Mouse (Mus musculus) hindbrain, embryonic 14.5 days (tissue): Measurements from ENCODE around the gene Zfp827. TPM values are rescaled to one million over a fixed set of nuclear protein-coding genes. Genes with fewer than 3 reads are reported as not detected.
A peak's percentile ranks its signal among the peaks of the same experiment; 100 is the strongest.

Experiments used
- ATAC-seq: fragments of 200-750 bp; cut with Nextera tagmentation; 2 replicates; pipeline ENCODE4 v1.8.0; 2017; ENCODE audit warnings: moderate number of reproducible peaks, mild to moderate bottlenecking, moderate TSS enrichment, moderate library complexity; ENCODE audit not compliant: low FRiP score
- DNase-seq: peaks from one replicate; pipeline ENCODE4 v3.0.0-alpha.2; 2015; ENCODE audit warnings: low spot score
- H3K27ac ChIP-seq: fragments of 300-500 bp; sonication (generic); 2 replicates; pipeline ENCODE4 v1.5.1; 2014; ENCODE audit warnings: mild to moderate bottlenecking, moderate library complexity
- H3K27me3 ChIP-seq: fragments of 300-500 bp; sonication (generic); 2 replicates; pipeline ENCODE4 v1.6.1; 2014; ENCODE audit warnings: mild to moderate bottlenecking, low read length, mixed read lengths; ENCODE audit not compliant: control insufficient read depth, insufficient read depth
- H3K36me3 ChIP-seq: fragments of 300-500 bp; sonication (generic); replicated peaks from 2 replicates; pipeline ENCODE4 v1.6.1; 2014; ENCODE audit not compliant: control insufficient read depth, insufficient read depth
- H3K4me1 ChIP-seq: fragments of 300-500 bp; sonication (generic); replicated peaks from 2 replicates; pipeline ENCODE4 v1.6.1; 2014; ENCODE audit warnings: antibody characterized with exemption, low read length, mixed read lengths; ENCODE audit not compliant: control insufficient read depth, insufficient read depth
- H3K4me2 ChIP-seq: fragments of 300-500 bp; sonication (generic); replicated peaks from 2 replicates; pipeline ENCODE4 v1.6.1; 2014; ENCODE audit warnings: mild to moderate bottlenecking, moderate library complexity
- H3K4me3 ChIP-seq: fragments of 300-500 bp; sonication (generic); replicated peaks from 2 replicates; pipeline ENCODE4 v1.5.1; 2014; ENCODE audit warnings: mild to moderate bottlenecking, low read length
- H3K9ac ChIP-seq: fragments of 300-500 bp; sonication (generic); 2 replicates; pipeline ENCODE4 v1.6.1; 2014
- H3K9me3 ChIP-seq: fragments of 300-500 bp; sonication (generic); 2 replicates; pipeline ENCODE4 v1.6.1; 2016; ENCODE audit warnings: low read length; ENCODE audit not compliant: control insufficient read depth
- WGBS: fragments of 180-500 bp; shearing (Covaris S2); extraction: QIAGEN DNeasy Blood & Tissue Kit; methylation state at CpG from one replicate; pipeline ENCODE4 v1.1.7; 2014; 5-methylcytosine and 5-hydroxymethylcytosine counted together
- polyA plus RNA-seq: library from polyadenylated mRNA; unstranded; fragments of >200 nt; fragmentation: Nextera tagmentation; extraction: Ambion mirVana; gene quantifications from 2 replicates; pipeline ENCODE4 v1.2.1, GENCODE M21; 2014

Gene Zfp827
- polyA plus RNA-seq, 1 experiment from 2014 or later, result 15.5 TPM

DNA sequence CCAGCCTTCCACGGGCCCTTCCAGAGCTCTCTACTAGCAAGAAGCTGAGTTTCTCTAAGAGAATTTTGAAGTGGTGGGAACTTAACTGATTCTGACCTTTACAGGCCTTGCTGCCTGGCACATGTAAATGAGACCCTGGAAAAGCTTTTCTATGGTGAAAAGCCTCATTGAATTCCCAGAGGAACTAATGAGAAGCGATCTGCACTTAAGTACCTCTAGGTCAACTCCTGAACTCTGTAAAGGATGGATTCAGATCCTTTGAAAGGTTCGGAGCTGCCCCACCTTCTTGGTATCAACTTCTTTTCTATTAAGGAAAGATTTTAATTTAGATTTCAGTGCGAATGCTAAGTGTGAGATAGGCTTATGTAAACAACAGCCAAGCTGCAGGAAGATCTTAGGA, 147.8 kb downstream of the Zfp827 start:
- no peak overlapping the region for H3K4me2 ChIP-seq
- H3K27me3 ChIP-seq, result no peaks in the 10 kb centered on the region
- ATAC-seq, result no peak
- 64% methylated on average over 4 of the region's 4 CpGs for WGBS
- no peaks in the 10 kb centered on the region for H3K9me3 ChIP-seq
- H3K4me3 ChIP-seq, result no peak overlapping the region
- no peak overlapping the region for H3K9ac ChIP-seq
- H3K4me1 ChIP-seq, result no peaks in the 10 kb centered on the region; the same call in 1 of the 2 replicates
- peaks cover 48% of the 10 kb centered on the region for H3K36me3 ChIP-seq
- no peak for DNase-seq
- no peak overlapping the region for H3K27ac ChIP-seq

DNA sequence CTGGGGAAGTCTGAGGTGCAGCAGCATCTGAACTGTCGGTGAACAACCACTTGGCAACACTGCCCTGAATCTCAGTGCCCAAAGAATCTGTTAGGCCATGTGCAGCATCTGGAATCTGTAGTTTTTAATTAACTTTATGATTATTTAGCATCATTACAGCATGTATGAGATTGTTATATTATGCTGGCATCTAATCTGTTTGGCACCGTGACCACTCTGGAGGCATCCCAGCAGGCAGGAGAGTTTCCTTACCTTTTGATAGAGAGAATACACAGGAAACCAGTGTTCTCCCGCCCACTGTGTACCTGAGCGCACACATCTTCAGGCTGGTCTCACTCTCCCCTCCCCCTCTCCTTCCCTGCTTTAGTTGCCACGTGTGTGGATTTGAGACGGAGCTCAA, 151.4 kb downstream of the Zfp827 start:
- no peaks in the 10 kb centered on the region for H3K4me1 ChIP-seq
- H3K9me3 ChIP-seq, result no peaks in the 10 kb centered on the region
- H3K36me3 ChIP-seq, result peaks cover 75% of the 10 kb centered on the region
- no peak overlapping the region for H3K4me3 ChIP-seq
- no peak overlapping the region for H3K27ac ChIP-seq
- H3K27me3 ChIP-seq, result no peaks in the 10 kb centered on the region
- WGBS, result 77% methylated on average over 6 of the region's 6 CpGs
- DNase-seq (no peak), ATAC-seq (peak; percentile 44; the same call in 1 of the 2 replicates)
- no peak overlapping the region for H3K4me2 ChIP-seq
- H3K9ac ChIP-seq, result no peak overlapping the region

DNA sequence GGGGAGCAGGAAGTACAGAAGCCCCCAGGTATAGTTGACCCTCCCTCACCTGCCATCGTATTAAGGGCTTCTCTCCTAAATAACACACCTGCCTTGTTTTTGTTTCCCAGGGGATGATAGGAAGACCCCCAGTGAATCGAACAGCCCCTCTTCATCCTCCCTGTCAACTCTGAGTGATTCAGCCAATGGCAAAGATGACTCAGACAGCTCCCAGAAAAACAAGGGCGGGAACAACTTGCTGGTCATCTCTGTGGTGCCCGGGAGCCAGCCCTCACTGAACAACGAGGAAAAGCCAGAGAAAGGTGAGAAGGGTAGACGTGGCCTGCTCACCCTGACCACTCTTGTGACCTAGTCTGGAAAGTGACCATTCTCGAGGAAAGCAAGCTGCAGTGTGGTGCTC, 157.3 kb downstream of the Zfp827 start:
- Histone ChIP-seq H3K27me3 (no peaks in the 10 kb centered on the region), H3K9me3 (no peaks in the 10 kb centered on the region), H3K27ac (no peak overlapping the region), H3K4me2 (no peak overlapping the region), H3K4me1 (no peaks in the 10 kb centered on the region), H3K36me3 (peaks cover 84% of the 10 kb centered on the region), H3K4me3 (no peak overlapping the region), H3K9ac (no peak overlapping the region)
- 92% methylated on average over 7 of the region's 7 CpGs for WGBS
- DNase-seq (no peak), ATAC-seq (no peak)

DNA sequence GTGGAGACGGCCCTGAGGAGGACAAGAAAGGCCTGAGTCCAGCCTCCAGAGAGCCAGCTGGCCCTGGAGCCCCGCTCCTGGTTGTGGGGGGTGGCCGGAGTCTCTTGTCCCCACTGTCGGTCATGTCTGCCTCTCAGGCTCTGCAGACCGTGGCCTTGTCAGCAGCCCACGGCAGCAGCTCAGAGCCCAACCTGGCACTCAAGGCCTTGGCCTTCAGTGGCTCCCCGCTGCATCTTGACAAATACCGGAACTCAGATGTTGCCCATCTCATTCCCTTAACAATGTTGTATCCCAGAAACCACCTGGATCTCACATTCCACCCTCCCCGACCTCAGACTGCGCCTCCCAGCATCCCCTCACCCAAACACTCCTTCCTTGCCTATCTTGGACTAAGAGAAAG, 161.8 kb downstream of the Zfp827 start:
- no peak overlapping the region for H3K4me2 ChIP-seq

DNA sequence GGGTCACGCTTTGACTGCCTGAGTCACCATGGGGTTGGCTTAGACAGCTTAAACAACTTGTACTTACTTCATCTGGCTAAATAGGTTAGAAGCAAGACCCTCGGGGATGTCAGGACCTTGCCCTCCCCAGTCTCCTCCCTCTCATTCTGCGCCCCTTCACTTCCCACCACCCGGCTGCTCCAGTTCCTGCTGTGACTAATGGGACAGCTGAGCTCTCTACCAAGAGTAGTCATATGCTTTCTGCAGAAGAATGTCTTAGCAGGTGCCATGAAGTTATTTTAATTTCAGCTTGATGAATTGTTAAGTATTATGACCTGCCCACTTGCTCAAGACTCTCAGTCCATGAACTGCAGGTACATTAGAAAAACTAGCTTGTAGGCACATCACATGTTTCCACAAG, 168.2 kb downstream of the Zfp827 start:
- WGBS, result 58% methylated on average over 4 of the region's 4 CpGs
- ATAC-seq, result no peak
- no peak overlapping the region for H3K4me2 ChIP-seq

More for the DNA sequence above, 161.8 kb downstream of the Zfp827 start:
- Histone ChIP-seq H3K4me3 (no peak overlapping the region), H3K4me1 (no peaks in the 10 kb centered on the region), H3K27ac (no peak overlapping the region), H3K9ac (no peak overlapping the region), H3K36me3 (peaks cover 68% of the 10 kb centered on the region), H3K9me3 (no peaks in the 10 kb centered on the region), H3K27me3 (no peaks in the 10 kb centered on the region)
- WGBS, result 94% methylated on average over 10 of the region's 10 CpGs
- ATAC-seq (no peak), DNase-seq (no peak)

DNA sequence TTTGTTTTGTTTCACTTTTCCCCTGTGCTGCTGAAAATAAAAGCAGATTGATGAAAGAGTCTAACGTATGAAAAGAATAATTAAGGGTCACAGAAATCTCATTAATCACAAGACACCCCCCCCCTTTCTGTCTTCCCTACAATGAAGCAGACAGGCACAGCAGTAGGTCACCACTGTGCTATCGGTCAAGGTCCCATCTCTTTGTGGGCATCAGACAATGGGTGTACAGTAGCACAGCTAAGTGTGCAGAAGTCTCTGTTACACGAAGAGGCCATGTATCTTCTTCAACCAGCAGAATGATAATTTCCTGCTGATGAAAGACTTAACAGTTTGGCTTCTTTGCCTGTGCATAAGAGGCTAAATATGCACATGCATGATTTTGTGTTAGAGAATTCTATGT, 170.4 kb downstream of the Zfp827 start:
- WGBS, result 18% methylated on average over 3 of the region's 3 CpGs
- DNase-seq, result no peak
- H3K27ac ChIP-seq, result no peak overlapping the region
- H3K36me3 ChIP-seq, result no peaks in the 10 kb centered on the region
- H3K9ac ChIP-seq, result no peak overlapping the region
- H3K27me3 ChIP-seq, result no peaks in the 10 kb centered on the region
- no peak for ATAC-seq
- no peak overlapping the region for H3K4me3 ChIP-seq
- no peak overlapping the region for H3K4me2 ChIP-seq
- no peaks in the 10 kb centered on the region for H3K9me3 ChIP-seq
- H3K4me1 ChIP-seq, result no peaks in the 10 kb centered on the region; the same call in 1 of the 2 replicates

More for the DNA sequence above, 168.2 kb downstream of the Zfp827 start:
- DNase-seq, result no peak
- no peak overlapping the region for H3K4me3 ChIP-seq
- H3K9ac ChIP-seq, result no peak overlapping the region
- no peaks in the 10 kb centered on the region for H3K9me3 ChIP-seq
- H3K27ac ChIP-seq, result no peak overlapping the region
- no peaks in the 10 kb centered on the region for H3K27me3 ChIP-seq
- peaks cover 10% of the 10 kb centered on the region for H3K36me3 ChIP-seq
- no peaks in the 10 kb centered on the region; the same call in 1 of the 2 replicates for H3K4me1 ChIP-seq

DNA sequence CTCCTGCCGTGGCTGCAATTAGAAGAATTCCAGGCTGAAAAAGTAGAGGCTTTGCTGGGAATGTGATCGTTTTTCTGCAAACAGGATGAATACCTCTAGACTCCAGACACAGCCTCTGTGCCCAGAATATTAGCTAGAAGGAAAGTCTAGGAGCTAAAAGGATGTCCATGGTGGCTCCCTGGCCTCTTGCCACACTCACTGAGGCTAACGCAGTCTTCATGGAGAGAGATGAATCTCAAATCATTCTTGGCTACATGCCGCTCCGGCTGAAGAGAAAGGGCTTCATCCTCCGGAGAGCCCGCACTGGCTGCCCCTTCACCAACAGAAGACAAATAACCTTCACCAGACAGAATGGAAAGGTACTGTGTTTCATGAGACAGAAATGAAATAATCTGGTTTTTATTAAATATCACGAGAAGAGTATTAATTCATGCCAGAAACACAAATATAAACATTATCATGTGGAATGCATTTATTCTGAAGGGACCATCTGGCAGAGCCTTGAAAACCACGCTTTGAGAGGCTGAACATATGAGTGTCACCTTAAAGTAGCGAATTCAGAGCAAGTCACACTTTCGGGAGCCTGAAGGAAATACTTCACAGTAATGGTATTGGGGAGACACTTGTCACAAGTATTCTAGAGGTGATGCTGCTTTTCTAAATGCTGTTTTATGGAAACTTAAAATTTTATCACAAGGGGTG, 173.4 kb downstream of the Zfp827 start:
- Histone ChIP-seq H3K27me3 (no peaks in the 10 kb centered on the region), H3K4me3 (no peak overlapping the region), H3K9me3 (no peaks in the 10 kb centered on the region), H3K27ac (no peak overlapping the region), H3K9ac (no peak overlapping the region), H3K4me2 (no peak overlapping the region), H3K4me1 (no peaks in the 10 kb centered on the region; the same call in 1 of the 2 replicates), H3K36me3 (no peaks in the 10 kb centered on the region)
- WGBS, result 69% methylated on average over 11 of the region's 11 CpGs
- ATAC-seq (no peak), DNase-seq (no peak)

DNA sequence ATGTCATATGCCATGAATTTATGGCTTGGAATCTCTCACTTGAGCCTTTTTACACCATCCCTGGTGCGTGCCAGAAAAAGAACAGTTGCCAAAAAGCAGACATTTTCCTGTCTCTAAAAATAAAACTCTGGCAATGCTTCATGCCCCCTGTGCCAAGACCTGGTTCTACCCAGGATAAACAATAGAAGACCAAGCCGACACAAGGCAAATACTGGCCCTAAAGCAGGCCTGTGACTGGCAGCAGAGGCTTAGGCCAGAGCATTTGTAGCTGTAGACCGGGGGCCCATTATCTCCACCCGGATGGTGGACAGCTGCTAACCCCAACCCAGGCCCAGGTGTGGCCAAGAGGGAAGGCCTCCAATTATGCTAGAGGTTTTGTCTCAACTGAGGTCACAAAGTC, 178.7 kb downstream of the Zfp827 start:
- Histone ChIP-seq H3K27me3 (no peaks in the 10 kb centered on the region), H3K4me1 (peaks cover 22% of the 10 kb centered on the region), H3K27ac (no peak overlapping the region), H3K9ac (no peak overlapping the region), H3K36me3 (no peaks in the 10 kb centered on the region), H3K4me2 (no peak overlapping the region), H3K9me3 (no peaks in the 10 kb centered on the region), H3K4me3 (no peak overlapping the region)
- WGBS, result 56% methylated on average over 4 of the region's 4 CpGs
- DNase-seq (no peak), ATAC-seq (no peak)

DNA sequence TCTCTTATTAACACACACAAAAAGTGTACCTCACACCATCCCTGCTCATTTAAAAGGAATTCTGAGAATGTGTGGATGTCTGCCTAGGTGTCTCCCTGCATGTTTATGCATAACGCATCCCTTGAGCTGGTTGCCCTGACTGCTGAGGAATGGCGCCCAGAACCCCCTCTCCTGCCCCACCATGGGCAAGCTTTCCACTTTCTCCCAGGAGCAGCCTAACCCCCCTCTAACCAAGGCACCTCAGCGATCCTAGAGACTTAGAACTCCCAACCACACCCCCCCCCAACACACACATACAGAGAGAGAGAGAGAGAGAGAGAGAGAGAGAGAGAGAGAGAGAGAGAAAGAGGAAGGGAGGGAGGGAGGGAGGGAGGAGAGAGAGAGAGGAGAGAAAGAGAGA, 179.9 kb downstream of the Zfp827 start:
- DNase-seq, result no peak
- WGBS, result 56% methylated on average over 3 of the region's 3 CpGs

More for the DNA sequence above, 179.9 kb downstream of the Zfp827 start:
- no peak overlapping the region for H3K4me3 ChIP-seq
- peaks cover 22% of the 10 kb centered on the region for H3K4me1 ChIP-seq
- H3K36me3 ChIP-seq, result no peaks in the 10 kb centered on the region
- H3K27me3 ChIP-seq, result no peaks in the 10 kb centered on the region
- H3K27ac ChIP-seq, result no peak overlapping the region
- H3K9ac ChIP-seq, result no peak overlapping the region
- ATAC-seq, result no peak
- H3K9me3 ChIP-seq, result no peaks in the 10 kb centered on the region
- H3K4me2 ChIP-seq, result no peak overlapping the region
